Mouse (Mus musculus) erythroid progenitor cell, adult 5-6 weeks (primary cell): ENCODE data around the gene Wnt3a. TPM values are rescaled to one million over a fixed set of nuclear protein-coding genes. Genes with fewer than 3 reads are reported as not detected.

Experiments used
- ATAC-seq: replicated peaks from 2 replicates; pipeline ENCODE4 v1.8.0; 2016; ENCODE audit warnings: moderate number of reproducible peaks, mild to moderate bottlenecking, moderate TSS enrichment, inconsistent platforms; ENCODE audit not compliant: poor library complexity, low FRiP score, severe bottlenecking
- total RNA-seq, 2 experiments: library from RNA; stranded (forward) in 1 of 2; stranded (reverse) in 1 of 2; fragments of 150-400 nt in 1 of 2; fragments of 186-747, 209-891 nt in 1 of 2; gene quantifications; 2 replicates each; pipeline versions ENCODE4 v1.2.3 to v1.2.4; 2015 to 2017; ENCODE audit warnings: low replicate concordance in 2 of 2

The Wnt3a gene
- total RNA-seq, 2 experiments from 2014 or later: not detected

DNA sequence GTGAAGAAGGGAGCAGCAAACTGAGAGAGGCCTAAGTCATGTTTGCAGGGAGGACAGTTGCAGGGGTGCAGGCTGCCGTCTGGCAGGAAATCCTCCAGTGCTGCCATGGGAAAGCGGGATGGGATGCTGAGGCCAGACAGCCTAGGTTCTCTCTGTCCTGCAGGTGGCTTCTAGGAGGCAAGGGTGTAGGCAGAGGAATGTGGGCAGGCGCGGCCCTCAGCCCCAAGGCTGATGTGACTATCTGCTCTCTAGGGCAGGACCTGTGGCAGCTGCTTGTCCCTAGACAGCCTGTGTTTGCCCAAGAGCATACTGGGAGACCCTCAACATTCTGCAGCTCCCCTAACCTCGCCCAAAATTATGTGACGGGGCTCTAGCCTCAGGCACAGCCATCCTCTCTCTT is 23.8 kb downstream of the Wnt3a start:
- ATAC-seq: no peak

DNA sequence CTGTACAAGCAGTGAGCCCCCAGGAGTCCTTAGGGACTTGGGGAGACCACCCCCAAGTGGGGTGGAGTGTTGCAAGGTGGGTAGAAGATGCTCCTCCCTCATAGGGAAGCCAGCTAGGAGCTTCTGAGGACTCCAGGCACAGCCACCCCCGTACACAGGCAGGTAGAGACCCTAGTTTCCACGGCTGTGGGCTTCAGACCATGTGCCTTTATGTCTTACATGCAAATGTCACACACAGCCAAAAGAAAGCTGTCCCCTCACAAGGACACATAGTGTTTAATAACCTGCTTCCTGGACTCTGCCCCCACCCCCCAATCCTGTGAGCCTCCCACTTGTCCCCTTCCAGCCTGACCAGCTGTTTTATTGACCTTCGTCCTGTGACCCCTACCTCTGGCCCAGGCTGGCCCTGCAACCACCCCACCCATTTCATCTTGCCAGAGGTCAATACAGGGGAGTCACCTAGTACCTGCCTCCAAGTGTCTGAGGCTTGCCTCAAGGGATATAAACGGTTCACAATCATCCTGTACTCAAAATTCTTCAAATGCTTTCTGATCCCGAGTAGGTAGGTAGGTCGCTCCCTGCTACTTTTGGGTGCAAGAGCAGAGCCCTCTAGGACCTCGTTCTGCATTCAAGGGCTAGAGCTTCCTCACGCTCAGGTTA is 25.3 kb downstream of the Wnt3a start:
- no peak for ATAC-seq

DNA sequence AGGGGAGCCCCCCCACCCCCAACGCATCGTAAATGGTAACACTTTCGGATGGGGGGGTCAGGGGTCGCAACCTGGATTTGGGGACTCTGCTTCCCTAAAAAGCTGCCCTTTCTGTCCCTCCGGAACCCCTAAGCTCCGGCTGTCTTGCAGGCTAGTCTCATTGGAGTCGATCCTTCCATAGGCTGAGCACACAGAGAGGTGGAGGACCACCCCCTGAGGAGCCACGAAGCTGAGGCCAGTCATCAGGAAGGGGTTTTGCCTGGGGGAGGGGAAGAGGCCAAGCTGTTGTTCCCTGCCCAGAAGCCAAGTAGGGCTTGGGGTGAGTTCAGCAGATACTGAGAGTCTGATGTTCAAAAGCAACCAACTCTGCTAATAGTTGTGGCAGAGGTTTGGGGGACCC is 26.0 kb downstream of the Wnt3a start:
- ATAC-seq: no peak

DNA sequence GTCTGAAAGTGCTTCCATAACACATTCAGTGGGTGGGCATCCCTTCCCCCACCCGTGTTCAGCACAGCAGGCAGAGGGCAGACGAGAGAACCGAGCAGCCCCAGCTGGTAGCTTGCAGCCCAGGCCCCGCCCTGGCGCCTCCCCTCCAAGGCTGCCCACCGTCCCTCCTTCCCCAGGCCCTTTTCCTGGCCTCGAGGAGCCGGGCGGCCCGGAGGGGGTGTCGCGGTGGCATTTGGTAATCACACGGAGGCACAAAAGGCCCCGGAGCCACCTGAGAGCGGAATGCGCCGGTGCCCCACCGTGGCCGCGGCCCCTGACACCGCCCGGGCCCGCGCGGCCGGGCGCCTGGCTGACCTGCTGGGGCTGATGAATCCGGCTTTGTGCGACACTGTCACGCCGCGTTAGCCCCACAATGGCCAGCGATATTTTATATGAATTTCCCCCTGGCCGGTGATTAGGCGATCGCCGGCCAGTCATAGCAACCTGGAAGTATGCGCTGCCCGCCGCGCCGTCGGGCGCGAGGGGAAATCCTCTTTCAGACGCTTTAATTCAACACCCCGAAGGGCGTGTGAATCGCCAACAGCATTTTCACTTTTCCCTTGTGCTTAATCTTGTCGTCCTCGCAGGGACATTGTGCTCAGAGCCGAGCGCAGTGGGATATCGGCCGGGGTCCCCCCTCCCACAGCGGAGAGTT is 26.5 kb downstream of the Wnt3a start:
- no peak for ATAC-seq

DNA sequence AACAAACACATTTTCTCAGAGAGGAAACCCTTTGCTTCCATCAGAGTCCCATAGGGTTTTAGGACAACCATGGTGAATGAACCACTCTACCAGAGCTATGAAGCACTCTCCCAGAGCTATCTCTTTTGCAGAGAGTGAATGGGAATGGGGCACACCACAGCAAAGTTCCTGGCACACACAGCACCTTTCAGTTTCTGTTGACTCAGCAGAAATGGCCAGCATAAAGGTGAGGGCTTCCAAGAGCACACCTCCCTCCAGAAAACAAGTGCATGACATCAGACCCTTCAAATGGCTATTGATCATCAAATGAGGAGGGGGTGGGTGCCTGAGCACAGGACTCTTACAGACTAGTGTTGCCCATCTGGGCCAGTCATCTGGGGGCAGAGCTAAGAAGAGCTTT is 28.2 kb downstream of the Wnt3a start:
- no peak for ATAC-seq

DNA sequence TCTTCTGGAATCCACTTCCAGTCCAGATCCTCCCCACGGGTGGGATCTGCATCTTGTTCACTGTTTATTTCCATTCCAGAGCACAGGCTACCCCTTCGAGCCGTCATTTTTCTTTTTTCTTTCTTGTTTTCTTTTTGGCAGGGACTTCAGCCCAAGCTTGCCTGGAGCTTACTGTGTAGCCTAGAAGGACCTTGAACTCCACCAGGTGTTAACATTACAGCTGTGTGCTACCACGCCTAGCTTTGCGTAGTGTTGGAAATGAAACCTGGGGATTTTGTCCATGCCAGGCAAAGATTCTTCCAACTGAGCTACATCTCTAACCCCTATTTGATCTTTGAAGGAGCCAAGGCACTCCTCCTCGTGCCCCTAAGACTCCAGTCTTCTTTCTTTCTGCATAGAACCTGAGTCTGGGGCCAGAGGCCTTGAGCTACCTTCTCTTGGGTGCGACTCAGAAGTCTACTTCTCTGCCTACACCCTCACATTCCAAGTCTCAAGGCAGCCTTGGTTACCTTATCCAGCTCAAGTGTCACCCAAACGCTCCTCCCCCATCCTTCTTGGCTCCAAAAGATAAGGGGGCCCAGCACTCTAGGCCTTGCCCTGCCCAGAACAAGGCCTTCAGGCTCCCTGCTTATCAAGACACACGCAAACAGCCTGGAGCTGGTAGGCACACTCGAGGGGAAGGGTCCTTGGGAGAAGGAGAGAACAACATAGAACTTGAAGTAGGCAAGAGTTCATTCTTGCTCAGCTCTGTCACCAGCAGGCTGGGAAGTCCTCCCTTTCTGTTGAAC is 29.7 kb downstream of the Wnt3a start:
- peak; percentile 94 for ATAC-seq

DNA sequence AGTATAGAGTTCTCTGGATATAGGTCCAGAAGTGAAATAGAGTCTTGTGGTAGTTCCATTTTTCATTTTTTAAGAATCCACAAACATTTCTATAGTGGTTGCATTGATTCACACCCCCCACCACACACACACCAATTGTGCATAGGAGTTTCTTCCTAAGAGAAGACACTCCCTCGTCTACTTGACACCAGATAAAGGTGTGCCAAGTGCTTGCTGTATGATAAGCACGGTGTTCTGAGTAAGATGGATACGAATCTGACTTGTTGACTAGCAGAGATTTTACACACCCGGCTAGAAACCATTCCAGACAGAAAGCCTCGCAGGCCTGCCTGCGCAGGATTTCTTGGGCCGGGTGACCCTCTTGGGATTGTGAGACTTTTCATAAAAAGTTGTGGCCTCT is 30.9 kb downstream of the Wnt3a start:
- ATAC-seq: no peak

DNA sequence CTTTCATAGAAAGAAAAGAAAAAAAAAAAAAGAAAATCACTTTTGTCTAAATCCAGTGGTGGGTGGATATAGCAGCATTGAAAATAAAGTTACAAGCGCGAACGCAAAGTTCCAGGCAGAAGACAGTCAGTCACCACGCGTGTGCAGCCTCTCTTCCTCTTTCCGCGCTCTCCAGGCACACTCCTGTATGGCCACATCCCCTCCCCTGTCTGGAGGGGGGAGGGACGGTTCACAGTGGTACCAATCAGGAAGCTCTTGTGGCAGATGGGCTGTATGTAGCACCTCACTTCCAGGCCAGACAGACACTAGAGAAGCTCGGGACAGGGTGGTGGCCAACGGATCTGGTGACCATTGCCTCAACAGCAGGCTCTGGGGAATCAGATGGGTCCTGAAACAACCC is 42.5 kb downstream of the Wnt3a start:
- ATAC-seq: no peak

DNA sequence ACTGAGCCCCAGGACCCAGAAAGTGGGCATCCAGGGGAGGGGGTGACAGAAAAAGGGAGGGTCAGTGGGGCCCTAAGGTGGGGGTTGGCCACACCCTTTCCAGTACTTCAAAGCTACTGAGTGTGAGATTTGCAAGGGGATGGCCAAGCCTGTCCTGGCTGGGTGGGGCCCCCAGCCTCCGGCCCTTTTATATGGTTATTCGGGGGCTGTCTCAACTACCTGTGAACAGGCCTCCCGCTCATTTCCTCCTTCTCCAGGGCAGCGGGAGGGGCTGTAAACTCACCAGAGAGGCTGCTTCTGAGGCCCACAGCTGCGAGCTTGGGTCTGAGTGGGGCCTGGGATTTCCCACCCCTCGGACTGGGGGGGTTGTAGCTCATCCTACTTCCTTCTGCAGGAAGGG is 46.7 kb downstream of the Wnt3a start:
- ATAC-seq: no peak

DNA sequence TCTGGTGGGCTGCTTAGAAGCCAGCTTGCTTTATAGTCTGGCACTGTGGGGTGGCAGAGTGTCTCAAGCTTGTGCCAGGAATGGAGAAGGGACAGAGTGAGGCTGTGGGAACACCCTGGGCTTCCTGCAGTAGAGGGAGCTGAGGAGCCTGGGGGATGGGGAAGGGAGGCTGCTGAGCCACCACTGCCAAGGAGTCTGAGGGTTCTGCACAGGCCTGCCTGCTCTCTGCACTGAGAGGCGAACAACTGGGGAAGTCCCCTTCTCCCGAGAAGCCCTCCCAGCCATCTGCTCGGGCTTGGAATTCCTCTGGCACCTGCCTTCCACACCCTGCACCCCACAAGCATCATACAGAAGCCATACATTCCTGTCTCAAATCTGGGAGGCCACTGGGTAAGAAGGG is 48.7 kb downstream of the Wnt3a start:
- no peak for ATAC-seq

DNA sequence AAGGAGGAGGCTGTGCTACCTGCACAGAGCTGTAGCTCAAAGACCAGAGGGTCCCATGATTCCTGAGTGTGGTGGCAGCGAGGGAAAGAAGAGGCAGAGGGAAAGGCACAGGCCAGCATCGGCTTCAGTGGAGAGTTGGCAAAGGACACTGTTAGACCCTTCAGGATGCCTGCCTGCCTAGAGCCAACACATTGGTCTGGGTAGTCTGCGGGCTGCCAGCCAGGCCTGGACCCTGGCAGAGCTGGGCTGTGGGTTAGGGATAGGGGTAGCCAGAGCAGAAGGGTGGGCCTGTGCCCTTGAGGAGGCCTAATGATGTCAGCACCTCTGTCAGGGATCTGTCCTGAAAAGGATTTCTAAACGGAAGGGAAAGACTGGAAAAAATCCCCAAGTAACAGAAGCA is 50.8 kb downstream of the Wnt3a start:
- no peak for ATAC-seq

DNA sequence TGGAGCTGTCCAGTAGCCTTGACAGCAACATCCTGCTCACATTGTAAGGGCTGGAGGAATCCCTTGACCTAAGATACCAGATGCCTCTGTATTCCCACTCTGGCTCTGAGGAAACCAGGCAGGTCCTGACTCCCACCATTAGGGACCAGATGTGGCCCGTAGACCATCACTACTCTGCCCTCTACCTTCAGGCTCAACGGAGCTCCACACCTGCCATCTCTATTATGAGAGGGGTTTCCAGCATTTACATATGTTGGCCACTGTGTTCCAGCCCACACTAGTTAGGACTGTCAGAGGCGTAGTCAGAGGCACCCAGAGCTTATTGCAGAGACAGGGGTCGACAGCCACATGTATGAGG is 51.1 kb downstream of the Wnt3a start:
- no peak for ATAC-seq

DNA sequence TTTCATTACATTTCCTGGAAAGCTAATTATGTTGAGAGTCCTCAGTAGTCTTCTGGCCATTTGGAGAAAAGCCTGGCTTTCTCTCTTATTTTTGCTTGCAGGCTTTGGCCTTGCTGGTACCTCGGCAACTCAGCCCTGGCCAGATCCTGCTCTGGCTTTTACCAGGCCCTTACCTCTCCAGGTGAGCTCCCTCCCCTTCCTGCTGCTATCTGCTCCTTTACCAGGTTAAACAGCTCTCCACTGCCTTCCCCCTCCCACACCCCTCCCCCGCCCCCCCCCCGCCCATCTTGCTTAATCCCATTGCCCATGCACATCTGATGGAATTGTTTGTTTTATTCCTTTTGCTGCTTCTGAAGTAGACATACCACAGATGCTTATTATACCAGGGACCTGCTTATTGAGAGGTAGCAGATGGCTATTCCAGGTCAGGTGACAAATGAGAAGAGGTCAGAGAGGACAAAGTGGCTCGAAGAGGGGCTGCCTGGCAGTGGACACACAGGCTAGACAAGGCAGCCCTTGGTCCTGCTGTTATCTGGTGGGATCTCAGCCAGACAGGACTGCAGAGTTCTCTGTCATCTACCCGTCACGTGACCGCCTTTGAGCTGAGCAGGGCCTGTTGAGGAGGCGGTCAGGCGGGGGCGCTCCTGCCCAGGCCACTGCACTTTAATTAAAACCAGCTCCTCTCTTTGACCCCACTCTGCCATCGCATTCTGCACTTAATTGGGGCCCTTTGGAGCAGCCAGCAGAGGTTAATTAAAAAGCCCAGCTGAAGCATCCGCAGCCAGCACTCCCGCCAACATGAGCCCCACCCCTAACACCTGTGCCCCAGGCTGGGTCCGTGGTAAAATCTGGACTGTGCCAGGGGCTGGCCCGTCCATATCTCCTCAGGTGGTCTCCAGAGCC is 51.8 kb downstream of the Wnt3a start:
- ATAC-seq: peak; percentile 75

DNA sequence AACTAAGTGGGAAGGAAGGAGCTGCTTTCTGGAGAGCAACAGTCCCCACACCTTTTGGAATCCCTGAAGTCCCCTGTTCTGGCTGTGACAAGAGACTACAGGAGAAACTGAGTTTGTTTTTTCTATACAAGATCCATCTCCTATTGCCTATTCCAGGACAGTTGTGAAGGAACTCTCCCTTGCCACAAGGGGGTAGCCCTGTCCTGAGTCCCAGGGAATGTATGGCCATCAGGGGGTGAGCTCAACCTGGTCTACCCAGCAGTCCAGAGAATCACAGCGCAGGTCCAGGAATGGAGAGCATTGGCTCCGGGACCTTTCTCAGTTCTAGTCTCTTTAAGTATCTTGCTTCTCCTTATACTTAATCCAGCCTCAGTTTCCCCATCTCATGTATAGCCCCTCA is 57.8 kb downstream of the Wnt3a start:
- ATAC-seq: no peak

DNA sequence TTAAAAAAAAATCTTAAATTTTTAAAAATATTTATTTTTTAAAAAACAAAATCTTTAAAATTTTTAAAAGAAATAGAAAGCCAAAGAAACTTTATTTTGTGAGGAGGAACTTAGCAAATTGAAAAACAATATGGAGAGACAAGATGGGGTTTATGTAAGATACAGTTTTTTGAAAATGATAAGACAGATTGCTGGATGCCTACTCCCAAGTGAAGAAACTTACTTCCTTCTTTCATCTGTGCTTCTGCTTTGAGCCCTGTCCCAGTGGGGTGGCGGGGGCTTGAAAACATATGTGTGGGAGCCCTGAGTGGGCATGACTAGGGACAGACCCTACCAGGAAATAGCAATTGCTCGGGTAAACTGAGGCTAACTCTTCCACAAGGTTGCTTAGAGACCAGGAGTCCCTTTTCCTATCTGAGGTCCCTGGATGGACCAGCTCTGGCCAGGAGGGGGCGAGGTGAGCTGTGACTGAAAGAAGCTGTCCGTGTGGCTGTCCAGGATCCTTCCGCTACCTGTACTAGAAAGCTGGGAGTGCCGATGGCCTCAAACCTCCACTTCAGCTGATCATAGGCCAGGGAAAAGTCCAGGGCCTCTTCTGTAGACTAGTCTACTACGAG is 60.3 kb downstream of the Wnt3a start:
- ATAC-seq: peak; percentile 58; the same call in 1 of the 2 replicates

DNA sequence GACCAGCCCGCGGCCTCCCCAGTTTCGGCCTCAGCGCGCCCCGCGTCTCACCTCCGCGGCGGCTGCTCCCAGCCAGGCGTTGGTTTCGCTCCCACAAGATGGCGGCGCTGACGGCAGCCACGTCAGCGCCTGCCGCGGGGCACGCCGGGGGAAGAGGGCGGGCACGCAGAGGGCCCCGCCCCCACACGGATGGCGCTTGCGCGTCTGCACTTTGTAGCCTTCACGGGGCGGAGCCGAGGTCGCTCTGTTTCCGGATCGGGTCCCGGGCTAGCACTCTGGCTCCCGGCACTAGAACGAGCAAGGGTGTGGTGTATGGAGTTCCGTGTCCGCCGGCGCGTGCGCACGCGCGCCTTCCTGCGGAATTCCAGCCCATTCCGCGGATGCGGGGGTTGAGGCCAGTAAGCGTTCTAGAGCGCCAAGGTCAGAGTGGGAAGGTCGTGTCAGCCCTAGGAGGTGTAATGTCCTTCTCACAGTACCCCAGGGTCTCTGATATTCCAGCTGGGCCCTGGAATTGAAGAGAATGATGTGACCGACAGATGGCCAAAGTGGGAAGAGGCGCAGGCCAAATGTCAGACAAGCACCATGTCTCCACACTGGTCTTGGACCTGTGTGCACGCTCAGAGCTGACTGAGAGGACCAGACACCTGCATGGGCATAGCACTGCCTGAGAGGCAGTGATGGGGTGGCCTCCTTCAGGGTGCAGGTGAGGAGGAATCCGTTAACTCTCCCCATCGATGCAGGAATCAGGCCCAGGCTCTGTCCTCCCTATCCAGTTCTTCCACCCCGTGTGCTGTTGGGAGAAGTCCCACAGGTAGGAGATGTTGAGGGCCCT is 62.2 kb downstream of the Wnt3a start, which contains the start of gene Arf1:
Gene Arf1, minus strand, starts transcription at position 149 of the 832 bp plus-strand sequence.
- peak; percentile 91 for ATAC-seq

DNA sequence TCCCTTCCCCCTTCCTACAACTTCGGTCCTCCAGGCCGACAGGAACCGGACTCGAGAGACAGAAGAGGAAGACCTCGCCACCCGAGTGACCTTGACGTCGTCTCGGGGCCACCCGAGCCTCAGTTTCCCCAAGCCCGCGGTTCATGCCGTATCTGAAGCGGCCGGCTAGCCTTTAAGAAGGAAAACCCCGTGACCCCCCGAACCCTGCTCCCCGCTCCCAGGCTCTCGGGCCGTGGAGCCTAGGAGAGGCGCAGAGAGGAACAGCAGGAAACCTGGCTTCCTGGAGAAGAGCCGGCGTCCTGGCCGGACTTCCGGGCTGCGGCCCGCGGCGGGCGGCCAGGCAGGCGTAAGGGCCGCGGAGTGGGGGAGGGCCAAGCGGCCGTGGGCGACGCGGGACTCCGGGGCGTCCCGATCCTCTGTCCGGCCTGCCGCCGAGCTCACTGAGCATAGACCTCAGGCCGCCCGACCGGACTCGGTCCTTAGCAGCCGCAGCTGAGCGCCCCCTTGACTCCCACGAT is 62.9 kb downstream of the Wnt3a start:
- peak; percentile 22 for ATAC-seq

DNA sequence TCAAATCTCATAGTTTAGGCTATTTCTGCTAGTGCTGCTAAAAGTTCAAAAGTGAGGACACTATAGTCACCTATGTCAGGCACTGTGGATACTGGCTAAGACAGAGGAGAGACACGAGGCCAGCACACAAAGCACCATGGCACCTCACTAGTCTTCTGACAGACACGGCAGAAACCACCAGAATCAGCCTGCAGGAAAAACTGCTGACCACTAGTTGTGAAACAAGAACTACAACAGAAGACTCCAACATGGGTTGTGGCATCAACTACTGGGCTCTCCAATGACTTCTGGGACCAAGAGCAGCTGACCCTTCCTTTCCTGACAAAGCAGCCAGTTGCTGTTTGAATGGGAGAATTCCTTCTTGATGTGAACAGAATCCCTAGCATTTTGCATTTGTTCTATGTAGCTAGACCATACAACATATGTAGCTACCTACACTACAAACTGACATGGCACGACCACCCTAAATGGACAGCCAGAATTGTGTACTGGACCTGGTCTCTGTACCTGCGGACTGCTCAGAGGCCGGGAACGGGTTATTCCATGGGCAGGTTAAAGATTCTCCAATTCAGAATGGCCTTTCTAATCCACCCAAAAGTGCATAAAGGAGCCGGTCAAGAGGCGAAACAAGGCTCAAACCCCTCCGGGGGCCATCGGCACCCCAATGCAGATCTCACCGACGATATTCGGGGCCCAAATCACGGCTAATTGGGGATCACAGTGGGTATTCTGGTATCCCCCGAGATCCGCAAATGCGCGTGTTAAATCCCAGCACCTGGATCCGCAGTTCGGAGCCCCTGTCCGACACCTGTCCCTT is 63.6 kb downstream of the Wnt3a start:
- no peak for ATAC-seq
